Mouse (Mus musculus): ENCODE data around the gene Acoxl.

DNA sequence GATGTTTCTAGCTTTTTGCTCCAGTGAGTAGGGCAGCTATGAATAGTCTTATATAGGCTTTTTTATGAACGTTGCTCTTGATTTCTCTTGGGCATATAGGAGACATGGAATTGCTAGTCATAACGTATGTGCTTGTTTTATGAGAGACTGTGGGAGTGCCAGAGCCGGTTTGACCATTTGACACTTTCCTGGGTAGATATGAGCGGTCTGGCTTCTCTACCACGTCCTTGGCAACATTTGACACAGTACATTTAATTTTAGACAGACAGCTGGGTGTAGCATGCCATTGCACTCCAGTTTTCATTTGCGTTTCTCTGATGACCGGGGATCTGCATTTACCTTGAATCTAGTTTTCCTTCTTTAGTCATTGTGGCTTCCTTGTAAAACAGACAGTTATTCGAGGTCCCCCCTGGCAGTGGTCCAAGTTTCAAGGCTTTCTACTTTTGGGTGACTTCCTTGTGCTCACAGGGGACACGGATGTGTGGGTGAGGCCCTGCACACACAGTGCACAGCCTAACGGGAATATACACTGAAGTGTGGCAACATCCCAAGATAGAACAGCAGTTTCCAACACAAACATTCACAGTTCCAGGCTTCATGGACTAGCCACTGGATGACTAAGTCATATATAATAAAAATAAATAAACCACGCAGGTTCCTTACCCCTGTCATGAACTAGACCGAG lies 202.5 kb downstream of the Acoxl start:
- TF ChIP-seq CTCF (IDR thresholded peaks at IDR 0.05; ENCODE audit: insufficient read depth, low read depth, low read length) (no peak), POLR2A (IDR thresholded peaks at IDR 0.05; ENCODE audit: insufficient read depth, low read depth, low read length) (no peak)

Data from olfactory bulb, adult 2 months (tissue).